Mouse (Mus musculus): Measurements from ENCODE around the gene Smad6.

GRCm38 (mm10) chr9:64069131-64069530, 47.3 kb upstream of the Smad6 start:
- TF ChIP-seq GATA1 (IDR thresholded peaks at IDR 0.05; ENCODE audit: low read length) (no peak), TAL1 (IDR thresholded peaks at IDR 0.05; ENCODE audit: low read length) (no peak)

Data from erythroblast, embryonic 14.5 days (primary cell).